Mouse (Mus musculus) forebrain, embryonic 12.5 days (tissue): ENCODE data around the gene Ripor3. TPM values are rescaled to one million over a fixed set of nuclear protein-coding genes. Genes with fewer than 3 reads are reported as not detected.

ENCODE experiments used
- ATAC-seq: fragments of 200-750 bp; cut with Nextera tagmentation; 2 replicates; pipeline ENCODE4 v1.8.0; 2017; ENCODE audit warnings: moderate TSS enrichment; ENCODE audit not compliant: low FRiP score
- H3K27ac ChIP-seq: fragments of 300-500 bp; sonication (generic); 2 replicates; pipeline ENCODE4 v1.5.1; 2016; ENCODE audit warnings: mild to moderate bottlenecking
- H3K27me3 ChIP-seq: fragments of 300-500 bp; sonication (generic); 2 replicates; pipeline ENCODE4 v1.6.1; 2016; ENCODE audit warnings: mild to moderate bottlenecking
- H3K36me3 ChIP-seq: fragments of 300-500 bp; sonication (generic); replicated peaks from 2 replicates; pipeline ENCODE4 v1.6.1; 2016; ENCODE audit warnings: mild to moderate bottlenecking
- H3K4me1 ChIP-seq: fragments of 300-500 bp; sonication (generic); 2 replicates; pipeline ENCODE4 v1.6.1; 2016
- H3K4me2 ChIP-seq: fragments of 300-500 bp; sonication (generic); 2 replicates; pipeline ENCODE4 v1.6.1; 2016; ENCODE audit warnings: mild to moderate bottlenecking, moderate library complexity
- H3K4me3 ChIP-seq: fragments of 300-500 bp; sonication (generic); replicated peaks from 2 replicates; pipeline ENCODE4 v1.5.1; 2016; ENCODE audit warnings: mild to moderate bottlenecking
- H3K9ac ChIP-seq: fragments of 300-500 bp; sonication (generic); 2 replicates; pipeline ENCODE4 v1.6.1; 2016; ENCODE audit warnings: mild to moderate bottlenecking
- H3K9me3 ChIP-seq: fragments of 300-500 bp; sonication (generic); 2 replicates; pipeline ENCODE4 v1.6.1; 2016
- WGBS: fragments of 180-500 bp; shearing (Covaris S2); methylation state at CpG from one replicate; pipeline ENCODE4 v1.1.7; 2016; 5-methylcytosine and 5-hydroxymethylcytosine counted together
- polyA plus RNA-seq: library from polyadenylated mRNA; unstranded; fragments of >200 nt; fragmentation: Nextera tagmentation; extraction: Ambion mirVana; gene quantifications from 2 replicates; pipeline ENCODE4 v1.2.1, GENCODE M21; 2016

The Ripor3 gene
- polyA plus RNA-seq, 1 experiment from 2014 or later: 0.82 TPM

- H3K9me3 ChIP-seq: no peaks in the 10 kb centered on the region
- no peak for ATAC-seq
- H3K4me3 ChIP-seq: no peak overlapping the region
- no peak overlapping the region for H3K27ac ChIP-seq
- peaks cover 6% of the 10 kb centered on the region; the same call in 1 of the 2 replicates for H3K4me1 ChIP-seq
- no peaks in the 10 kb centered on the region for H3K27me3 ChIP-seq
- H3K36me3 ChIP-seq: peaks cover 12% of the 10 kb centered on the region
- 84% methylated on average over 4 of the region's 4 CpGs for WGBS
- no peak overlapping the region for H3K4me2 ChIP-seq
- H3K9ac ChIP-seq: no peak overlapping the region
Observed at GRCm38 (mm10) chr2:167959384-167959911, 51.0 kb downstream of the Ripor3 start.

DNA sequence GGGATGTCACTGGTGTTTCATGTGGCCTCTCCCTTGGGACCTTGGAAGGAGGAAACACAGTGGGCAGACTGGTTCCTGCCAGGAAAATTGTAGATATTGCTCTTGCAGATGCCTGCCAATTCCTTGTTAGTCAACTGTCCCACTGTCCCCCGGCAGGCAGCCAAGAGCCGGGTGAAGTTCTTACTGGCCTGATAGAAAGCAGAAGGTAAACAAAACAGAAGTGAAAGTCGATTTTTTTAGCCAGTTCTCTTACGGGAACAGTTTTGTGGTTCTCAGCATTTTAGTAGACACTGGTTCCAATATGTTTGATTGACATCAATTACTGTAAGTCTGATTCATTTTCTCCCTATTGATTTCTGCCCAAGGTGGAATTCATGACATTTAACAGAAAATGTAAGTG lies 51.6 kb downstream of the Ripor3 start:
- no peak overlapping the region for H3K4me3 ChIP-seq
- WGBS: 76% methylated on average over 4 of the region's 4 CpGs

GRCm38 (mm10) chr2:167958082-167958788 lies 52.2 kb downstream of the Ripor3 start:
- Histone ChIP-seq H3K9ac (no peak overlapping the region), H3K4me2 (no peak overlapping the region), H3K27ac (no peak overlapping the region), H3K4me1 (peaks cover 6% of the 10 kb centered on the region; the same call in 1 of the 2 replicates), H3K27me3 (no peaks in the 10 kb centered on the region), H3K9me3 (no peaks in the 10 kb centered on the region), H3K4me3 (no peak overlapping the region), H3K36me3 (peaks cover under 1% of the 10 kb centered on the region; the same call in 1 of the 2 replicates)
- no peak for ATAC-seq
- 72% methylated on average over 5 of the region's 5 CpGs for WGBS

More for the DNA sequence above, 51.6 kb downstream of the Ripor3 start:
- Histone ChIP-seq H3K9me3 (no peaks in the 10 kb centered on the region), H3K9ac (no peak overlapping the region), H3K36me3 (peaks cover 6% of the 10 kb centered on the region), H3K27ac (no peak overlapping the region), H3K4me2 (no peak overlapping the region), H3K27me3 (no peaks in the 10 kb centered on the region), H3K4me1 (peaks cover 6% of the 10 kb centered on the region; the same call in 1 of the 2 replicates)
- no peak for ATAC-seq

GRCm38 (mm10) chr2:167957539-167957938 lies 52.9 kb downstream of the Ripor3 start:
- Histone ChIP-seq H3K36me3 (no peaks in the 10 kb centered on the region), H3K4me1 (peaks cover 6% of the 10 kb centered on the region; the same call in 1 of the 2 replicates), H3K4me3 (no peak overlapping the region), H3K4me2 (no peak overlapping the region), H3K27me3 (no peaks in the 10 kb centered on the region), H3K9ac (no peak overlapping the region), H3K9me3 (no peaks in the 10 kb centered on the region), H3K27ac (no peak overlapping the region)
- WGBS: 100% methylated on average over 1 of the region's 1 CpGs
- no peak for ATAC-seq

GRCm38 (mm10) chr2:167954928-167955327 lies 55.5 kb downstream of the Ripor3 start:
- no peak overlapping the region for H3K9ac ChIP-seq
- peaks cover 6% of the 10 kb centered on the region; the same call in 1 of the 2 replicates for H3K4me1 ChIP-seq
- no peaks in the 10 kb centered on the region for H3K9me3 ChIP-seq
- H3K27ac ChIP-seq: no peak overlapping the region
- 85% methylated on average over 7 of the region's 7 CpGs for WGBS
- no peak for ATAC-seq
- H3K36me3 ChIP-seq: no peaks in the 10 kb centered on the region
- no peaks in the 10 kb centered on the region for H3K27me3 ChIP-seq
- no peak overlapping the region for H3K4me2 ChIP-seq
- no peak overlapping the region for H3K4me3 ChIP-seq

- 90% methylated on average over 10 of the region's 10 CpGs for WGBS
- Histone ChIP-seq H3K9ac (no peak overlapping the region), H3K4me2 (no peak overlapping the region)
Observed at GRCm38 (mm10) chr2:167953819-167954218, 56.6 kb downstream of the Ripor3 start.

GRCm38 (mm10) chr2:167951301-167952211 lies 58.9 kb downstream of the Ripor3 start:
- WGBS: 93% methylated on average over 13 of the region's 13 CpGs
- H3K9me3 ChIP-seq: no peaks in the 10 kb centered on the region
- peaks cover 12% of the 10 kb centered on the region; the same call in 1 of the 2 replicates for H3K4me1 ChIP-seq
- no peak for ATAC-seq
- no peaks in the 10 kb centered on the region for H3K36me3 ChIP-seq
- H3K4me3 ChIP-seq: no peak overlapping the region
- no peak overlapping the region for H3K4me2 ChIP-seq
- H3K27me3 ChIP-seq: no peaks in the 10 kb centered on the region
- H3K9ac ChIP-seq: no peak overlapping the region
- no peak overlapping the region for H3K27ac ChIP-seq

More at GRCm38 (mm10) chr2:167953819-167954218, 56.6 kb downstream of the Ripor3 start:
- H3K4me3 ChIP-seq: no peak overlapping the region
- no peaks in the 10 kb centered on the region for H3K27me3 ChIP-seq
- H3K36me3 ChIP-seq: no peaks in the 10 kb centered on the region
- H3K4me1 ChIP-seq: peaks cover under 1% of the 10 kb centered on the region; the same call in 1 of the 2 replicates
- no peak for ATAC-seq
- H3K27ac ChIP-seq: no peak overlapping the region
- H3K9me3 ChIP-seq: no peaks in the 10 kb centered on the region

DNA sequence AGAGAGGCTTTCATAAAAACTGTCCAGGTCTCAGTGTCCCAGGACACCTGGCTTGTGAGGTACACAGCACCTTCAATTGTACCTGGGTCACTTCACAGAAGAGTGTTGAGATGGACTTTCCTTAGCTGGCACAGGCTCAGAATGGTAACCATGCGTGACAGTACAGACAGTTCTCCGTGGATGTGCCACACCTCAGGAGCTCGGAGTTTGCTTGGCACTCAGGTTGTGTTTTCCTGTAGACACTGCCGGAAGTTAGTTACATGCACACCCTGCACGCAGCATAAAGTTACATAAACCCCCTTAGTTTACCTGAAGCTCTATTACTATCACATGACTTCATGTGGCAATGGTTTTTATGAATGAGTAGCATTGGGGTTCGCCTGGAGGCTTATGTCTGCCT lies 59.7 kb downstream of the Ripor3 start:
- ATAC-seq: no peak
- Histone ChIP-seq H3K4me3 (no peak overlapping the region), H3K27me3 (no peaks in the 10 kb centered on the region), H3K9ac (no peak overlapping the region), H3K9me3 (no peaks in the 10 kb centered on the region), H3K4me2 (no peak overlapping the region), H3K27ac (no peak overlapping the region), H3K36me3 (no peaks in the 10 kb centered on the region), H3K4me1 (peaks cover 13% of the 10 kb centered on the region; the same call in 1 of the 2 replicates)
- 89% methylated on average over 6 of the region's 6 CpGs for WGBS

- no peak overlapping the region for H3K27ac ChIP-seq
- H3K4me3 ChIP-seq: no peak overlapping the region
- no peaks in the 10 kb centered on the region for H3K9me3 ChIP-seq
- 80% methylated on average over 2 of the region's 2 CpGs for WGBS
- no peaks in the 10 kb centered on the region for H3K27me3 ChIP-seq
- no peak for ATAC-seq
- H3K4me2 ChIP-seq: no peak overlapping the region
- peaks cover 21% of the 10 kb centered on the region; the same call in 1 of the 2 replicates for H3K4me1 ChIP-seq
- H3K36me3 ChIP-seq: no peaks in the 10 kb centered on the region
- no peak overlapping the region for H3K9ac ChIP-seq
Observed at GRCm38 (mm10) chr2:167949808-167950207, 60.6 kb downstream of the Ripor3 start.

DNA sequence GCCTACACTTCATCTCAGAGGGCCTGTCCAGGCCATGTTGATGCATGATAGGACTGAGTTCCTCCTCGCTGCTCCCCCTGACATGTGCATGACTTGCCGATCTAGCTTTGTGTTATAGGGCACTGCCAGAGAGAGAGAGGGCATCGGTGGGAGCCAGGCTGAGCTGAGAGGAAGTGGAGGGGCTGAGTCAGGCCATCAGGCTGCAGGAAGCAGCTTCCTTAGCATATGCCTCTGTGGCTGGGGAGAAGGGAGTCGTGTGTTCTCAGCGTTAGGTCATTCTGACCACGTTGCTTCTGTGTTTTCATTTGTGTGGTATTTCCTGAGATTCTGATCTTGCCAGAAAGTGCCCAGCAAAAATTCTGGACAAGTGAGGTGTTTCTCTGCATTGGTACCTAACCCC lies 61.2 kb downstream of the Ripor3 start:
- Histone ChIP-seq H3K36me3 (no peaks in the 10 kb centered on the region), H3K27me3 (no peaks in the 10 kb centered on the region), H3K4me3 (no peak overlapping the region), H3K27ac (no peak overlapping the region), H3K9ac (no peak overlapping the region), H3K9me3 (no peaks in the 10 kb centered on the region), H3K4me1 (peaks cover 23% of the 10 kb centered on the region; the same call in 1 of the 2 replicates), H3K4me2 (no peak overlapping the region)
- WGBS: 77% methylated on average over 6 of the region's 6 CpGs
- ATAC-seq: no peak

- ATAC-seq: no peak
- Histone ChIP-seq H3K4me3 (no peak overlapping the region), H3K27me3 (no peaks in the 10 kb centered on the region), H3K4me2 (no peak overlapping the region), H3K27ac (0 out of 2 replicates have a peak overlapping the region, but pooled peaks have one; percentile 26), H3K9ac (no peak overlapping the region), H3K36me3 (no peaks in the 10 kb centered on the region), H3K4me1 (peaks cover 28% of the 10 kb centered on the region), H3K9me3 (no peaks in the 10 kb centered on the region)
- 82% methylated on average over 13 of the region's 13 CpGs for WGBS
Observed at GRCm38 (mm10) chr2:167948557-167948956, 61.9 kb downstream of the Ripor3 start.

DNA sequence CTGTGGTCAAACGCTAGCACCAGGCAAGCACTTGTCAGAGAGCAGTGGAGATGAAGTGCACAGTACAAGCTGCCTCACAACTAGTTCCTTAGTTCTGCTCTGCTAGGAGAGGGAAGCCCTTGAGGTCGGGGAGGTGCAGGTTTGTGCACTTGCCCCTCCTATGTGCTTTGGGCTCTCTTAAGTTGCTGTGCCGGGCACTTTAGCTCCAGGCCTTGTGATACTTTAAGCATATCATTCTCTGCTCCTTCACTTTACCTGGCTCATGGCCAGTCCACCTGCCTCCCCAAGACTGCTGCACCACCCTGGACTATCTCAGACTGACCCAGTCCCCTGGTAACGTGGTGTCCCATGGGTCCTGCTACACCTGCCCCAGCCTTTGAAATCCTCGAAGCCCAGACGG lies 62.4 kb downstream of the Ripor3 start:
- no peak overlapping the region for H3K9ac ChIP-seq
- WGBS: 77% methylated on average over 6 of the region's 6 CpGs

More for the DNA sequence above, 62.4 kb downstream of the Ripor3 start:
- Histone ChIP-seq H3K4me1 (peaks cover 33% of the 10 kb centered on the region), H3K27ac (no peak overlapping the region), H3K4me3 (no peak overlapping the region), H3K9me3 (no peaks in the 10 kb centered on the region), H3K36me3 (no peaks in the 10 kb centered on the region), H3K27me3 (no peaks in the 10 kb centered on the region), H3K4me2 (no peak overlapping the region)
- ATAC-seq: no peak
